Mouse (Mus musculus): ENCODE data around the gene Gtf2h4.

DNA sequence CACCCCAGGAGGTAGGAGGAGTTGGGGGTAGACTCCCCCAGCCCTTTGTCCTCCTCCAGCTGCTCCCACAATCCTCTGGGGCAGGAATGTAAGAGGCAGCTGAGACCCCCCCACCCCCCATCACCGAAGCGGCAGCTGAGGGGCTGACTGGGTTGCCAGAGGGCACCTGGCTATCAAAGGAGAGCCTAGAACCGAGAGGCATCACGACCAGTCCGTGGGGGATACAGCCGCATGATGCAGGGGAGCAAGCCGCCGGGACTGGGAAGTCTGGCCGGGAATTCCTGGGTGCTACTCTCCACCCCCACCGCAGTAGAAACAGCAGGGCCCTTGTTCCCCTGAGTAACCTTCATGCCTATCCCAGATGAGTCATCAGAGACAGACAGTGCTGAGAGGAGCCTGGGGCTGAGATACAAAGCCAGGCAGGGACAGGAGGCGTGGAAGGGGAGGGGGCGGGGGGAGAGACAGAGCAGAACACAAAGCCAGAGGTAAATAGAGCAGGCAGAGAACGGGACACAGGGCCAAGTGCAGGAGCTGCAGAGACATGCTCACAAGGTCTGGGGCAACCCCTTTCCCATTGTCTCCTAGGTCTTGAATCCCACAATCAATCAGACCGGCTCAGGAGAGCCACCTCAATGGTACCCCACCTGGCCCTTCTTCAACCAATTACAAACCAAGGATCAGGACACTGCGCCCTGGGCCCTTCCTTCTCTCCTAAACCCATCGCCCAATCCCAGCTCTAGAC, 24.4 kb upstream of the Gtf2h4 start:
- TF ChIP-seq CTCF (IDR thresholded peaks at IDR 0.05; ENCODE audit: low read depth) (no peak), EP300 (optimal IDR thresholded peaks at IDR 0.05) (no peak)

Data from stomach, postnatal 0 days (tissue).